Mouse (Mus musculus) cerebellum, adult 9-10 months (tissue): ENCODE measurements around the gene Mreg.

Experiments
- DNase-seq: peaks from one replicate; pipeline ENCODE4 v3.0.0; 2022

Mreg gene

DNA sequence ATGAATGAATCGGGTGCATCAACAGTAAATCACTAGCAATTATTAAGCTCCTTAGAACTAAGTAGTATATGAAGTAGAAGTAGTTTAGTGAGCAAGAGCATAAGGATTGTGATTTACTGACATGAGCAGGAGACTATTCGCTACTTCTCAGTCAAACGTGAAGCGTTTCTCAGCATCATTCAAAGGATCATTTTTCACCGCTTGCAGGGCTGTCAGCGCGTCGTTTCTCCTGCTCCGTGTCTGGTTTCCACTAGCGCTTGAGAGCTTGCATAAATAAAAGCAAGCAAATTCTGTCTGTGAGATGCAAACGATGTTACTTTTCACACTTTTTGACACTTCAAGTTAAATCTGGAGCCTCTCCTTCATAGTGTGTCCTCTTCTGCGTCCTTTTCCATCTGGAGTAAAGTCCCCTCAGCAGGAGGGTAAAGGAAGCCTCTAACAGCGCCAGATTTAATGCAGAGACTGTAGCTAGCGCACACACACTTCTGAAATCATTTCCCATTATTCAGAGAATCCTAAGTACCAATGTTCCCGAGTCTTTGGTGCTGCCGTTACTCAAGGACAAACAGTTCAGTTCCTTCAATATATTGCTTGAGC is 23.9 kb downstream of the Mreg start:
- DNase-seq = no peak

DNA sequence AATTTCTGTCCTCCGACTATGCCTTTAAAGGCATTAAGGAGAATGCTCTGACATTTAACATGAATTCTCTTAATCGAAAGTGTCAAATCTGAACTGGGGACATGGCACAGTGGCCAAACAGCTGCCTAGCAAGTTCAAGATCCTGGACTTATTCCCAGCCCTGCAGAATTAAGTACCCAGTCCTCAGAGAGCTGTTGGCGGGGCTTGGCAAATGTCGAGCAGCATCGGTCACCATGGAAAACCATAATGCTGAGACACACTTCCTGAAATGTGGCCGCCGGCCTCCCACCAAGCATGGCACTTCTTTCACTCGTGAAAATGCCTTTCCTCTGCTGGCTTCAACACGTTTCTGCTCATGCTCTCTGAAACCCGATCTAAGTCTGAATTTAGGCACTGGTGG is 24.6 kb downstream of the Mreg start:
- no peak for DNase-seq

DNA sequence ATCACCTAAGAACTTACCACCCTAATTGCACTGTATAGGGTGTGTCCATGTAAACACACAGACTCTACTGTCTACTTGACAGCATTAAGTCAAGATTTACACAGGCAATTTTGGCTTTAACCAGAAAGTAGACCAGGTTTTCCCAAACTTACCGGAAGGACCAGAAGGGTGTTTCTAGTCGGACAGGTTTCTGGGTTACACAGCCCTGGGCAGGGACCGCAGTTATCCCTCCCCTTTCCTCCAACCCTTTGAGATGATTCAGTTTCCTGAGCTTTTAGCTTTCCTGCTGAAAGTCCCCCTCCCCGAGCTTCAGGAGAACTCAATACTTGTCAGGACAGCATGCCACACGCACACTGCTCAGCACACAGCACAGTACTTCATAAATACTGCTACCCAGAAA is 26.0 kb downstream of the Mreg start:
- no peak for DNase-seq

DNA sequence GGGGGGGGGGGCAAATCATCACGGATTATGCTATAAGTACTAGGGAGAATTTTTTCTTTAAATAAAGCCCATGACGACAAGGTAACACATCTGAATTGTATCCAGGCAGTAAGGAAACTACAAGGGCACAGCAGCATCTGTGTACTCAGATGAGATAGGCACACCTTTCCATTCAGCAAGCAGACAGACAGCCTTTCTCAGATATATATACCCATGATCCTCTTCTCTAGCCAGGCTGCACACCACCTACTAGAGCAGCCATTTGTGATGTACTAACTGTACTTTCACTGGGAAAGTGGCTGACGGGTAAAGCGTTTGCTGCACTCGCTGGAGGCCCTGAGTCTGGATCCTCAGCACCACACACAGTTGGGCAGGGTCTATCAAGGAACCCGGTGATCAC is 28.6 kb downstream of the Mreg start:
- no peak for DNase-seq

DNA sequence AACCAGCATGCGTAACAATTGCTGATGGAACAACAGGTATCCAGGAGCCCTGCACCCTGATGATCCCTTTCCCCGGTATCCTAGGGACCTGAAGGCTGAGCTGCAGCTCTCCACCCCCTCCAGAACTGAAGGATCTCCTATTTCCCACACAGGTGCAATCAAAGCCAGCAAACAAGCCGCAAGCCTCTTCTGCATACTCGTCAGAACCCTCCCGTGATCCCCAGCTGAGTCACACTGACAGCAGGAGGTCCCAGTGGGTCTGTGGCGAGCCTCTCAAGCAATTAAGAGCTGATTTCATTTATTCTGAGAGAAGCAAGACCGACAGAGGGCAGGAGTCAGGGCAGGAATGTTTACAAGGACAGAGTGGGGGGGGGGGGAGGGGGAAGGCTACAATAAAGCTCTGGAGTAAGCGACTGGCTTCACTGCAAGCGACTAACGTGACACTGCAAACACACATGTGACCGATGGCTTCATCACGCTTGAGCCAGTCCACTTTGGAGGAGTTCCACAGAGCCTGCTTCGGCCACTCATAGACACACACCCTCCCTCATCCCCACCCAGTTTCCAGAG is 29.1 kb downstream of the Mreg start:
- peak; percentile 38 for DNase-seq

DNA sequence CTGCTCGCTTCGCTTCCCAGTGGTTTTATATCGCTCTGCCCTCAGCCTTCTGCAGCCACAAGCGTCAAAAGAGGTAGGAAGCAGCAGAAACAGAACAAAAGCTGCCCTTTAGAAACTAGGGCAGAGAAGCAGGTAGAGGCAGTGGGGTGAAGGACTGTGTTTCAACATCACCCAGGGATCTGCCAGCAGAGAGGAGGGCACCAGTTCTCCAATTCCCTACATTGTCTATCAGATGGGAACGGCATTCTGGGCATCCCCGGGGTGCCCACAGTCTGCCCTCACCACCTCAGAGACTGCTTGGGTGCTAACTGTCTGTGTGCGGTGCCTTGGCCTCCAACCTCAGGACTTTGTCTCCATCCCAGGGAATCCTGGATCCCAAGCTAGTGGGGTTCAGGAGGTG is 32.2 kb downstream of the Mreg start:
- DNase-seq = no peak

DNA sequence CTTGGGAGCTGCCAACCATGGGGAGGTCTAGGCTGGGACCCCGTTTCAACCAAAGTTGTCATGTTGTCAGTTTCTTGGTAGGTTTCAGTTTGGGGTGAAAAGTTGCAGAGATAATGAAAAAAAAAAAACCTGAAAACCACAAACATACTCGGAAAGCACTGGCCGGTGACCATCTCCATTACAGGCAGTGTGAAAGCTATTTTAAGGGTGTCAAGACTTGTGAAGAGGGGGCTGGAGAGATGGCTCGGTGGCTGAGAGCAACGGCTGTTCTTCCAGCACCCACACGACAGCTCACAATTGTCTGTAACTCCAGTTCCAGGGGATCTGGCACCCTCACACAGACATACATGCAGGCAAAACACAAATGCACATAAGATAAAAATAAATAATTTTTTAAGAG is 35.9 kb downstream of the Mreg start:
- DNase-seq = no peak

DNA sequence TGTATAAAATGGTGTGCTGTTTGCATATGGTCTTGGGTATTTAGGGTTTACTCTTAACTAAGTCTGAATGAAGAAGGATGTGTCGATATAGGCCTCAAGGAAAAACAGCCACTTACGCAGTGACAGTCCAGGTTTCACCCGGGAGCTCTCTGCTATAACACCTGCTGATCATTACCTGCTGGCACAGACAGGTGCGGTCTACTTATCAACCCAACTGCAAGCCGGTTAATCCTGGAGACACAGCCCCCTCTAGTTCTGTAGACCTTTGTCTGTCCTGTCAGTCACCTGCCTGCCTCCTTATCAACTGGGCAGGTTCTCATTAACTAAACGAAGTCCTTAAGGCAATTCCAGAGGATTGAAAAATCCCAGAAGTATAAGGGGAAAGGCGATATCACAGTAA is 37.9 kb downstream of the Mreg start:
- DNase-seq = no peak

DNA sequence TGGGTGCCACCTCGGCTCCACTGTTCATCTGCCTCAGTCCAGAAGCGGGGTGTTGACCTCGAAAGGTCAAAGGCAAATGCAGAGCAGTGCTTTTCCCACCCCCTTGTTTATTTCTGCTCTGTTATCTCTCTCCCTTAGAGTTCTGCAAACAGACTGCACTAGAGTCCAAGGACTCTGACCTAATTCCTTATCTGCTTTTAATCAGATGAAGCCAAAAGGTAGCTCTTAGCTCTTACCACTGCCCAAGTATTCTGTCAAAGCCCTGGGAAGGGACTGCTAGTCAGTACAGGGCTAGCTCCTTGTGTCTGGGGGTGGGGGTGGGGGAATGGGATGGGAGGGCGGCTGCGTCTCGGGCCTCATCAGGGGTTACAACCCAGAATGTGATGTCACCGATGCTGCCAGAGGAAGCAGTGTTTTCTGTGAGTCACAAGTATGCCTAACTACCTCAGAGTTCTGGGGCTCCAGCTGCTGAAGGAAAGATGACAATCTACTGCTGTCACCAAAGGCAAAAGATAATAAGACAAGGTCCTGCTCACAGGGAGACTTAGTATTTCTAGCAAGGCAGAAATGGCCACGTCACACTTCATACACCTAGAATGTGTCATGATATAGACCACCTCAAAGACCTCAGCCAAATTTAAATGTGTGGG is 38.6 kb downstream of the Mreg start:
- no peak for DNase-seq

DNA sequence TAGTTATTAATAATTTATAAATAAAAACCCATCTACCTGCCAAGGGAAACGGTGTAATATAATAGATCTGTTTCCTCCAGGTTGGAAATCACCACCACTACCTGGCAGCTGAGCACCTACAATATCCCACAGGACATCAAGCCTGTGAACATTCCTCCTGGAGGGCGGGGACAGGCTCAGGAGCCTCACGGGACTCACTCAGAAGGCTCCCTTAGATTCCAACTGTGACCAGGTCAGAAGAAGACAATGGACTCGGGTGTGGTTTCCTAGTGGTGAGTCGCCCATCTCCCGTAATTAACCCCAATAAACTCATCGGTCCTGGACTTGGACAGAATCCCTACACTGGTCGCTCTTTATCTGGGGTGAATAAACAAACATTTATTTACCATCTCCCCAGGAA is 39.3 kb downstream of the Mreg start:
- DNase-seq = peak; percentile 5

DNA sequence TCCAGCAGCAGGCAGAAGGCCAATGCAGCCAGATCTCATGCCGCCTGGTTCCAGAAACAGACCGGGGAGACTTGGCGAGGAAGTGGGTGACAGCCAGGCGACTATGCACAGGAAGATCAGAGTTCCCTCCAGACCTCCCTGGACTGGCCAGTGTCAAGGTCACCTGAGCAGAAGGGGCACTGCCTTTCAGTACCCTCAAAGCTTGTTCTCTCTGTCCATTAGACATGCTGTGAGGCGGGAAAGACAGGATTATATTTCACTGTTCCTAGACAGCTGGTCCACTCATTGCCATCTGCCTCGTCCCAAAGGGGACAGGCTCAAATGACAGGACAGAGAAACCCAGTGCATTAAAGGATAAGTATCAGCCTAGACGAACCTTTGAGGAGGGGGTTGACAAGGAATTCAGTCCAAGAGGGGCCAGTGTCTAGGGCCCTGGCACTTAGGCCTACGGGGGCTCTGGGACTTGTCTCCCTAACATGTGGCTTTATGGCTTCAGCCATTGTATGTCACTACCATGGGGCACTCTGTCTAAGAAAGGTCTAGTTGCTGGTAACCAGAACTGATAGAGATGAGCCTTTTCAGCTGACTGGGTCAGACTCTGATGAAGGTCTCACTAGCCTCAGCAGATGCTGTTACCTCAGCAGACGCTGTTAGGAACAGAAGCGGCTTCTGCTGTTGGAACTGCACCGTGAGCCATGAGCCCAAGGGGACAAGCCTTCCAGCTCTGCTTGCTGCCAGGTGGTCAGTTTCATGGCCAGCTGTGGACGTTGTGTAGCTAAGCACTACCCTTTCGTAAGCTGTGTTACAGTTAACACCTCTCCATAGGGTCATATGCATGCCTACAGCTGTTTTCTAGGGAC is 40.9 kb downstream of the Mreg start:
- peak; percentile 60 for DNase-seq

DNA sequence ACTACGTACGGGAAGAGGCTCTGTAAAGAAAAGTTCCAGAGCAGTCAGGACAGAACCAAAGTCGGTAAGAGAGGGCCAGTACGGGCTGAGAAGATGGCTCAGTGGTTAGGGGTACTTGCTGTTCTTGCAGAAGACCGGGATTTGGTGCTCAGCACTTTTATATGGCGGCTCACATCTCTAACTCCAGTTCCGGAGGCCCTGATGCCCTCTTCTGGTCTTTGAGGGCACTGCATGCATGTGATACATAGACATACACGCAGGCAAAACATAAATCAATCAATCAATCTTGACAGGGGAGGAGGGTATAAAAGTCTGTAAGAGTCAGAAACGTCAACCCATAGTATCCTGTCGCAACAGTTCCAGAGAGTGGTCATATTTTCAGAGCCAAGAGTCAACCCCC is 45.1 kb downstream of the Mreg start:
- no peak for DNase-seq

DNA sequence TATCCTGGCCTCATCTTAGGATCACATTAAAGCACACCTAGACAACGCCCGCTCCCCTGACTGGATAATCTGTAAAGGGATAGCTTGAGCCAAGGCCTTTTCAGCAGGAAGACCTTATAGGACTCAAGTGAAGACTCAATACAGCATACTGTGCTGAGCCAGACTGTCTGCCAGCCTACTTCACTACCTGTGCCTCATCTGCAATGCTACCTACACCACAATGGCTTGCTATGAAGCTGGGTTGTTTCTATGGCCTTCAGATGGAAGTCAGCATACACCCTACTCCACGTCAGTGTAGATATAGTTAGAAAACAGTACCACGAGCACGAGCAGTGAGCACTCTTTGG is 45.7 kb downstream of the Mreg start:
- no peak for DNase-seq

DNA sequence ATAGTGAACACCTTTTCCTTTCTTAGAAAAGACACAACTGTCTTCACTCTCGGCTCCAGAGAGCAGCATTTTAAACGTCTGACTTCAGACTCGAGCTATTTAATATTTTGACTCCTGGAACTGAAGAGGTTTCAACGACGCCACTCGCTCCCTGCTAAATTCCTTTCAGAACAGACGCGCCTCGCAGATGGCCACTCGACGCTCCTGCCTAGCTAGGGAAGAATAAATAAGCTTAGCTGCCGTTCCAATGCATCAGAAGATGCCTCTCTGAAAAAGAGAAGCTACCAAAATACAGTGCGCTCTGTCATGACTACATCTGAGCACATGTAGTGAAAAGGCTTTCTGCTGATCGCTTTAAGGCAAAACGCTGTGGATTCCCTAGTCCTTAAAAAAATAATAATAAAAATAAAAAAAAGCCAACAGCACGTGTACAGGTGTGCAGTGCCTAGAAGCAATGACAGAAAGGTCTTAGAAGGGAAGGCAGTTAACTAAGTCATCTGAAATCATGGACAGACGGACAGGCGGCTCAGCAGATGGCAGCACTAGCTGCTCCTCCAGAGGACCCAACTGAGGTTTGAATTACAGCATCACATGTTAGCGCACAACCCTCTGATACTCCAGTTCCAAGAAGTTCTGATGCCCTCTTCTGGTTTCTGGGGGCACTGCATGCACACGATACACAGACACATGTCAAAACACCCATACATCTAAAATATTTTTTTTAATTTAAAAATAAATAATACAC is 46.2 kb downstream of the Mreg start:
- no peak for DNase-seq

DNA sequence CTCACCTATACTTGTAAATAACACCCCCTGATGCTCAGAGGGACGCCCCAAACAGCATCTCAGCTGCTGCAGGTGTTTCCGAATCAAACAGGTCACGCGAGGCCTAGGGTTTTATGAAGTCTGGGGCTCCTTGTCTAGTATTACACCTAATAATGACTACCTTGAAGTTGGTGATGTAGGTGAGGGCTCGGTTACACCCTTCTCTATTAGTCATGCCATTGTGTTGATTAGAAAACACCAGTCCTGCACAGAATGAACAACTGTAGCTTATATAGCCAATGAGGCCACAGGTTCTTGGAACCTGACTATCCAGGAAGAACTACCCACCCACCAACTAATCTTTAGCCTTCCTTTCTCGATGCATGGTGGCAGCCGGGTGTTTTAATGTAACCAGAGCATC is 51.8 kb downstream of the Mreg start:
- DNase-seq = no peak

DNA sequence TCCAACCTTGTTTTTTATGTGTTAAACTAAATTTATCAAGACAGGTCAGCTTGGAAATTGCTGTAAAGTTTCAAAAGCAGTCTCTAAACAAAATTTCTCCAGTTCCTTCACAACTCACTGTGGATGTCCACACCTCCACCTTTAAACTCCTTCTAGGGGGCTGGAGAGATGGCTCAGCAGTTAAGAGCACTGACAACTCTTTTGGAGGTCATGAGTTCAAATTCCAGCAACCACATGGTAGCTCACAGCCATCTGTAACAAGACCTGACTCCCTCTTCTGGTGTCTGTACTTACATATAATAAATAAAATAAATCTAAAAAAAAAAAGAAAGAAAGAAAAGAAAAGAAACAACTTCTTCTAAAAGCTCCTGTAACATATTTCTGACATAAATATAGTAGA is 67.1 kb downstream of the Mreg start:
- no peak for DNase-seq

DNA sequence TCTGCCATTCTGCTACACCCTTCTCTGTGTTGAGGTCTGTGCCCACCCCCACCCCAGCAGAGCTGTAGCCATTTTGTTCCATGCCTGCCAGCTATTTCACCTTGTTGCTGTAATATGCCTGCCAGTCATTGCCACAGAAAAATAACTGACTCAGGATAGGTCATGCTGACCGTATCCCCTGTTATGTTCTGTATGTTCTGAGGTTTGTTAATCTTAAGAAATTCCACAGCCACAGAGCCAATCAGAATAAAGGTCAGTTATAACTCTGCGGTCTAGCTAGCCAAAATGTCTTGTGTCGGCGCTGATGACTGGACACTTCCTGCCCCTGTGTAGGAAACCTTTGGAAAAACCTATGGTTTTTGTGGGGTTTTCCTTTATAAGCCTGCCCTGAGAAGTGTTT is 67.7 kb downstream of the Mreg start:
- DNase-seq = no peak

DNA sequence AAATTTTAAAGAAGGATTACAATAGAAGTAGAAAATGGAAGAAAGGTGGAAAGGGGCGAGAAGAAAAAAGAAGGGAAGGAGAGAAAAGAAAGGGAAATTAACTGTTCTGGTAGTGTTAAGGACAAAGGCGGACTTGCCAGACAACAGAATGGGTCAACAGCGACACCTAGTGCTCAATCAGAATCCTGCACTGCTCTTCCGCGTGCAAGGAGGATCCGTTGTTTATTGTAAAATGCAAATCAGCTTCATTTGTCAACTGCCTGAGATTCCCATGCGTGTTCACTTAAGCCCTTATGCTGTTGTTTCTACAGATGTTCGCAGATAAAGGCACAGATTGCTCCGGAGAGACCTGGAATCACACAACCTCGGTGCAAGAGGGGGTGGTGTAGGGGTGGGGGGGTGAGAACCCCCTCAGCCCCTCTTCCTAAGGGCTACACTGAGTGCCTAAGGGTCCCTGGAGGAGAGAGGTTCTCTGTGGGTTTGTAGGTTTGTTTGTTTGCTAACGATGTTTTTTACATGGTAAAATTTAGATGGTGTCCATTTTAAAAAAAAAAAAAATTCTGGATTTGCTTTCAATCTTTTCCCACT is 70.1 kb downstream of the Mreg start:
- peak; percentile 37 for DNase-seq

DNA sequence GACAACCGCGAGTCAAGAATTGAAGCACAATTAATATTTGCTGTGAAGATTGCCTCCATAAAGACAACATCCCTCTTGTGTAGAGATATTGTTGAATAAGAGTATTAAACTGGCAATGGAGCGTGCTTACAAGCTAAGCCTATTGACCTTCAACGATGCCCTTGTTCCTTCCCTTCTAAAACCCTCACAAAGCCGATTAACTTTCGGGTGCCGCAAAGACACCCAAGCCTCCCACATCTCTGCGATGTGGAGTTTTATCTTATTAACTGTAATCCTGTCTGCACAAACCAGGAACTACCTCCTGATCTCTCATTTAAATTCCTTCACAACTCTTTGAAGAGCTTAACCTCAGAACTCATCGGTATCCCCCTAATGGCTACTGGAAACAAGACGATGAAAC is 76.0 kb downstream of the Mreg start:
- no peak for DNase-seq

DNA sequence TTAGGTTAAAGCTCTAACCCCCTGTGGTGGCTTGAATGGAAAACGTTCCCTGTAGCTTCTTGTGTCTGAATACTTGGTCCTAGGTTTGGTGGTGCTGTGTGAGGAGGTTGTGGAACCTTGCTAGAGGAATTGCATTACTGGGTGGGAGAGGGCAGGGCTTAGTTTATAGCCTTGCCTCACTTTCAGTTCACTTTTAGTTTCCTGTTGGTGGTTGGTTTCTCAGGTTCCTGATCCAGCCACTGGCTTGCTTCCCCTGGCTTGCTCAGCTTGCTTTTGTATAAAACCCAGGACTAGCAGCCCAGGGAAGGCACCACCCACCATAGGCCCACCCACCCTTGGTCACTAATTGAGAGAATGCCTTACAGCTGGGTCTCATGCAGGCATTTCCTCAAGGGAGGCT is 77.6 kb downstream of the Mreg start:
- no peak for DNase-seq

DNA sequence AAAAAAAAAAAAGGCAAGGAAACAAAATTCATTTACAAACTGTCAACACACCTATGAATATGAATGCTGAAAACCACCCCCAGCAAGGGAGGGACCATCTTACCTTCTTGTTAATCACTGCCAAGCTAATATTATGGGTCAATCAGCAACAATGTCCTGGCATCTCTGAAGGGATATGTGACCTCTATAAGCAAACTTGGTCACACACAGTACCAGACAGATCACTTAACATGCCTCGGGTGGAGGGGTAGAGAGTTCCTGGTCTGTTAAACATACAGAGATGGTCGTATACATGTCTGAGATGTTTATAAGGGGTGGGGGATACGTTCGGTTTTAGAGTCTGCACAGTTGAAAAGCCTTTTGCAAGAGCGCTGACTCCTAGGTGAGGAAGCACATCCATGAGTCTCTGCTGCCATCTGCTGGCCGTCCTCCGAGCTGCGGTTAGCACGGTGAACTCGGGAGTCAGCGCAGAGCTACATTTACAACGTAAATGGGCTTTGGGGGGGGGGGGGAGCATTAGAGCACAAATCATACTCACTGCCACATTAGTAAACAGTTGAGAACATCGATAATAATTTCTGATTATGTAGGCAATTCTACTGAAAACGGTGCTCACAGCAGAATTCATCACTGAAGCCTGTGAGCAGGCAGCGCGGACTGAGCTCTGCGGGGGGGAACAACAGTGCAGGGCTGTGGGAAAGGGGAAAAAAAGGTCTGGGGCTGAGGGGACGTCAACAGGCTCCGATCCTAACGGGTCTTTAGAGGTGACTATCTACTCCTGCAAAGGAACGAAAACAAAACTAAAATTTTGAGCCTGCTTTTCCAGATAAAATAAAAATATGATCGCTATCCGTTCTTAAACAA is 88.4 kb downstream of the Mreg start:
- peak; percentile 71 for DNase-seq

DNA sequence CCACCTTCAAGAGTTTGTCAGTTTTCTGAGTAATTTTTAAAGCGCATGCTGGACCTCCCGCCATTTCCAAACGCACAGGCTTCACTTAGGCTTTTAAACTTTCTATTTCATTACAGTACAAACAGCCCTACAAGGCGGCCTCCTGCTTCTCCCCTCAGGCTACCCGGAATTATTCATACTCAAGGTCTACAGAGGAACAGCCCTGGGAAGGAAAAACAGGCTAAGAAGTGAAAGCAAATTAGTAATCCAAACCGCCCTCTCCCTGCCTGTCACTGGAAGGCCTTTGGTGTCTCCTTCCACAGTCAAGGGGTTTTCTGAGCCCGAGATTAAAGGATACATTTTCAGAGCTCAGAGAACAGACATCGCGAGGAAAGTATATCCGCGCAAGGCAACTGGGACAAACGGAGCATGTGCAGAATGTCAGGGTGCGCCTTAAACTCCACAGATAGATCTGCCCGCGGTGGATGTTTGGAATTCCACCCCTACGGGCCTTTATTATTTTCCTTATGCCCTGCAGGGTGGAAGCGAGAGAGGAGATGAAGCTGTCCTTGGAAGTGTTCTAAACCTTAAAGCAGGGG is 90.4 kb downstream of the Mreg start:
- DNase-seq = no peak
